Mouse (Mus musculus): ENCODE results near the gene Tbl1x. TPM values are rescaled to one million over a fixed set of nuclear protein-coding genes. Genes with fewer than 3 reads are reported as not detected.
A peak's percentile ranks its signal among the peaks of the same experiment; 100 is the strongest.

The Tbl1x gene
- polyA plus RNA-seq, 1 experiment from 2014 or later, result 46.9 TPM

- DNase-seq (ENCODE audit: low spot score), result no peak
- no peak overlapping the region for H3K4me3 ChIP-seq (replicated peaks; ENCODE audit: low read depth, low read length)
- ATAC-seq (replicated peaks; ENCODE audit: low FRiP score, low read depth), result no peak
Observed at GRCm38 (mm10) chrX:77487922-77488799, 22.7 kb upstream of the Tbl1x start.

GRCm38 (mm10) chrX:77490127-77490526, 20.7 kb upstream of the Tbl1x start:
- Histone ChIP-seq H3K27ac (no peak overlapping the region), H3K36me3 (ENCODE audit: insufficient read depth, low read length) (no peaks in the 10 kb centered on the region), H3K27me3 (ENCODE audit: insufficient read depth, low read length) (no peaks in the 10 kb centered on the region), H3K9ac (ENCODE audit: low read depth, low read length) (no peak overlapping the region), H3K9me3 (replicated peaks; ENCODE audit: low read length) (no peaks in the 10 kb centered on the region), H3K4me2 (ENCODE audit: low read length) (no peak overlapping the region), H3K4me3 (replicated peaks; ENCODE audit: low read depth, low read length) (no peak overlapping the region), H3K4me1 (replicated peaks; ENCODE audit: insufficient read depth, low read length) (no peaks in the 10 kb centered on the region)
- 37% methylated on average over 1 of the region's 1 CpGs for WGBS
- peak; percentile 36; the same call in 1 of the 2 replicates for ATAC-seq (replicated peaks; ENCODE audit: low FRiP score, low read depth)
- peak; percentile 30 for DNase-seq (ENCODE audit: low spot score)
- no peak for TF ChIP-seq CTCF (IDR thresholded peaks at IDR 0.05; ENCODE audit: low read depth)

More at GRCm38 (mm10) chrX:77487922-77488799, 22.7 kb upstream of the Tbl1x start:
- Histone ChIP-seq H3K27me3 (ENCODE audit: insufficient read depth, low read length) (no peaks in the 10 kb centered on the region), H3K36me3 (ENCODE audit: insufficient read depth, low read length) (no peaks in the 10 kb centered on the region), H3K9ac (ENCODE audit: low read depth, low read length) (no peak overlapping the region), H3K9me3 (replicated peaks; ENCODE audit: low read length) (no peaks in the 10 kb centered on the region), H3K4me1 (replicated peaks; ENCODE audit: insufficient read depth, low read length) (no peaks in the 10 kb centered on the region), H3K27ac (no peak overlapping the region), H3K4me2 (ENCODE audit: low read length) (no peak overlapping the region)
- TF ChIP-seq CTCF (IDR thresholded peaks at IDR 0.05; ENCODE audit: low read depth), result no peak
- WGBS, result 57% methylated on average over 7 of the region's 7 CpGs

- H3K36me3 ChIP-seq (ENCODE audit: insufficient read depth, low read length), result no peaks in the 10 kb centered on the region
- H3K9me3 ChIP-seq (replicated peaks; ENCODE audit: low read length), result no peaks in the 10 kb centered on the region
- peak overlapping the region; percentile 55; the same call in 1 of the 2 replicates for H3K4me2 ChIP-seq (ENCODE audit: low read length)
- H3K4me1 ChIP-seq (replicated peaks; ENCODE audit: insufficient read depth, low read length), result 0 out of 2 replicates have a peak, but pooled peaks cover 3% of the 10 kb centered on the region
- peak overlapping the region; percentile 95; the same call in 1 of the 2 replicates for H3K27ac ChIP-seq
- no peak overlapping the region for H3K9ac ChIP-seq (ENCODE audit: low read depth, low read length)
- ATAC-seq (replicated peaks; ENCODE audit: low FRiP score, low read depth) (peak; percentile 71), DNase-seq (ENCODE audit: low spot score) (peak; percentile 94)
- no peaks in the 10 kb centered on the region for H3K27me3 ChIP-seq (ENCODE audit: insufficient read depth, low read length)
- no peak overlapping the region for H3K4me3 ChIP-seq (replicated peaks; ENCODE audit: low read depth, low read length)
- 21% methylated on average over 13 of the region's 13 CpGs for WGBS
- peak; percentile 22; the same call in 1 of the 2 replicates for TF ChIP-seq CTCF (IDR thresholded peaks at IDR 0.05; ENCODE audit: low read depth)
Observed at GRCm38 (mm10) chrX:77509149-77509548, 1.7 kb upstream of the Tbl1x start.

GRCm38 (mm10) chrX:77509776-77510175, 1.0 kb upstream of the Tbl1x start:
- Histone ChIP-seq H3K9me3 (replicated peaks; ENCODE audit: low read length) (no peaks in the 10 kb centered on the region), H3K9ac (ENCODE audit: low read depth, low read length) (no peak overlapping the region), H3K27ac (peak overlapping the region; percentile 95), H3K4me3 (replicated peaks; ENCODE audit: low read depth, low read length) (no peak overlapping the region), H3K27me3 (ENCODE audit: insufficient read depth, low read length) (no peaks in the 10 kb centered on the region), H3K4me2 (ENCODE audit: low read length) (peak overlapping the region; percentile 55), H3K4me1 (replicated peaks; ENCODE audit: insufficient read depth, low read length) (0 out of 2 replicates have a peak, but pooled peaks cover 3% of the 10 kb centered on the region), H3K36me3 (ENCODE audit: insufficient read depth, low read length) (no peaks in the 10 kb centered on the region)
- TF ChIP-seq CTCF (IDR thresholded peaks at IDR 0.05; ENCODE audit: low read depth), result no peak
- peak; percentile 16 for DNase-seq (ENCODE audit: low spot score)
- no peak for ATAC-seq (replicated peaks; ENCODE audit: low FRiP score, low read depth)
- 19% methylated on average over 10 of the region's 10 CpGs for WGBS

- TF ChIP-seq CTCF (IDR thresholded peaks at IDR 0.05; ENCODE audit: low read depth), result no peak
- 31% methylated on average over 44 of the region's 55 CpGs for WGBS
Observed at GRCm38 (mm10) chrX:77511301-77511993, 634 bp downstream of the Tbl1x start.

GRCm38 (mm10) chrX:77511994-77512485, 1.2 kb downstream of the Tbl1x start:
- H3K9me3 ChIP-seq (replicated peaks; ENCODE audit: low read length), result no peaks in the 10 kb centered on the region
- peak overlapping the region; percentile 67 for H3K4me3 ChIP-seq (replicated peaks; ENCODE audit: low read depth, low read length)
- no peak for TF ChIP-seq CTCF (IDR thresholded peaks at IDR 0.05; ENCODE audit: low read depth)
- H3K27ac ChIP-seq, result peak overlapping the region; percentile 95; the same call in 1 of the 2 replicates
- DNase-seq (ENCODE audit: low spot score) (peak; percentile 15), ATAC-seq (replicated peaks; ENCODE audit: low FRiP score, low read depth) (no peak)
- peak overlapping the region; percentile 83 for H3K9ac ChIP-seq (ENCODE audit: low read depth, low read length)
- WGBS, result 24% methylated on average over 12 of the region's 12 CpGs
- H3K27me3 ChIP-seq (ENCODE audit: insufficient read depth, low read length), result no peaks in the 10 kb centered on the region
- 0 out of 2 replicates have a peak, but pooled peaks cover 3% of the 10 kb centered on the region for H3K4me1 ChIP-seq (replicated peaks; ENCODE audit: insufficient read depth, low read length)
- peak overlapping the region; percentile 55 for H3K4me2 ChIP-seq (ENCODE audit: low read length)
- no peaks in the 10 kb centered on the region for H3K36me3 ChIP-seq (ENCODE audit: insufficient read depth, low read length)

More at GRCm38 (mm10) chrX:77511301-77511993, 634 bp downstream of the Tbl1x start:
- Histone ChIP-seq H3K9me3 (replicated peaks; ENCODE audit: low read length) (no peaks in the 10 kb centered on the region), H3K4me2 (ENCODE audit: low read length) (peak overlapping the region; percentile 55), H3K9ac (ENCODE audit: low read depth, low read length) (peak overlapping the region; percentile 83), H3K36me3 (ENCODE audit: insufficient read depth, low read length) (no peaks in the 10 kb centered on the region), H3K4me3 (replicated peaks; ENCODE audit: low read depth, low read length) (peak overlapping the region; percentile 67), H3K27me3 (ENCODE audit: insufficient read depth, low read length) (no peaks in the 10 kb centered on the region), H3K4me1 (replicated peaks; ENCODE audit: insufficient read depth, low read length) (0 out of 2 replicates have a peak, but pooled peaks cover 3% of the 10 kb centered on the region), H3K27ac (peak overlapping the region; percentile 95)
- ATAC-seq (replicated peaks; ENCODE audit: low FRiP score, low read depth), result peak; percentile 21; the same call in 1 of the 2 replicates
- DNase-seq (ENCODE audit: low spot score), result no peak

Data from kidney, postnatal 0 days (tissue).